Mouse (Mus musculus) heart, embryonic 14.5 days (tissue): ENCODE results near the gene A630089N07Rik. TPM values are rescaled to one million over a fixed set of nuclear protein-coding genes. Genes with fewer than 3 reads are reported as not detected.

Source experiments
- ATAC-seq: fragments of 200-750 bp; cut with Nextera tagmentation; 2 replicates; pipeline ENCODE4 v1.8.0; 2017; ENCODE audit warnings: low read depth, moderate TSS enrichment; ENCODE audit not compliant: insufficient number of reproducible peaks, insufficient read depth, low FRiP score
- H3K27ac ChIP-seq, 2 experiments: fragments of 200-500 bp in 1 of 2; fragments of 300-500 bp in 1 of 2; sonication (generic) in 1 of 2; replicated peaks in 1 of 2; 2 replicates each; pipeline ENCODE4 v1.5.1; 2012 to 2014; ENCODE audit warnings: low read depth in 2 of 2, low read length in 2 of 2, control low read depth in 1 of 2, mild to moderate bottlenecking in 1 of 2, mixed read lengths in 1 of 2; ENCODE audit not compliant: control insufficient read depth in 1 of 2, insufficient read depth in 1 of 2
- H3K27me3 ChIP-seq: fragments of 300-500 bp; sonication (generic); 2 replicates; pipeline ENCODE4 v1.6.1; 2014; ENCODE audit warnings: mild to moderate bottlenecking, low read length, control low read depth; ENCODE audit not compliant: control insufficient read depth, insufficient read depth
- H3K36me3 ChIP-seq: fragments of 300-500 bp; sonication (generic); 2 replicates; pipeline ENCODE4 v1.6.1; 2014; ENCODE audit warnings: mild to moderate bottlenecking, control low read depth, low read length, mixed read lengths; ENCODE audit not compliant: control insufficient read depth, insufficient read depth
- H3K4me1 ChIP-seq, 2 experiments: fragments of 200-500 bp in 1 of 2; fragments of 300-500 bp in 1 of 2; sonication (generic) in 1 of 2; 2 replicates each; pipeline ENCODE4 v1.6.1; 2012 to 2014; ENCODE audit warnings: low read length in 2 of 2, control low read depth in 1 of 2, mixed read lengths in 1 of 2; ENCODE audit not compliant: control insufficient read depth in 2 of 2, insufficient read depth in 2 of 2
- H3K4me2 ChIP-seq: fragments of 300-500 bp; sonication (generic); 2 replicates; pipeline ENCODE4 v1.6.1; 2014; ENCODE audit warnings: mild to moderate bottlenecking, low read length
- H3K4me3 ChIP-seq, 2 experiments: fragments of 200-500 bp in 1 of 2; fragments of 300-500 bp in 1 of 2; sonication (generic) in 1 of 2; 2 replicates each; pipeline ENCODE4 v1.5.1; 2012 to 2014; ENCODE audit warnings: low read length in 2 of 2, mild to moderate bottlenecking in 2 of 2, control low read depth in 1 of 2, low read depth in 1 of 2, moderate library complexity in 1 of 2; ENCODE audit not compliant: control insufficient read depth in 1 of 2, insufficient read depth in 1 of 2
- H3K9ac ChIP-seq: fragments of 300-500 bp; sonication (generic); 2 replicates; pipeline ENCODE4 v1.6.1; 2014; ENCODE audit warnings: mild to moderate bottlenecking, low read length
- H3K9me3 ChIP-seq: fragments of 300-500 bp; sonication (generic); 2 replicates; pipeline ENCODE4 v1.6.1; 2016; ENCODE audit warnings: low read length, control low read depth; ENCODE audit not compliant: control insufficient read depth
- WGBS: fragments of 180-500 bp; shearing (Covaris S2); extraction: QIAGEN DNeasy Blood & Tissue Kit; methylation state at CpG from one replicate; pipeline ENCODE4 v1.1.7; 2014; 5-methylcytosine and 5-hydroxymethylcytosine counted together
- polyA plus RNA-seq: library from polyadenylated mRNA; unstranded; fragments of >200 nt; fragmentation: Nextera tagmentation; extraction: Ambion mirVana; gene quantifications from 2 replicates; pipeline ENCODE4 v1.2.1, GENCODE M21; 2014

A630089N07Rik gene
- polyA plus RNA-seq, 1 experiment from 2014 or later: 9.0 TPM

DNA sequence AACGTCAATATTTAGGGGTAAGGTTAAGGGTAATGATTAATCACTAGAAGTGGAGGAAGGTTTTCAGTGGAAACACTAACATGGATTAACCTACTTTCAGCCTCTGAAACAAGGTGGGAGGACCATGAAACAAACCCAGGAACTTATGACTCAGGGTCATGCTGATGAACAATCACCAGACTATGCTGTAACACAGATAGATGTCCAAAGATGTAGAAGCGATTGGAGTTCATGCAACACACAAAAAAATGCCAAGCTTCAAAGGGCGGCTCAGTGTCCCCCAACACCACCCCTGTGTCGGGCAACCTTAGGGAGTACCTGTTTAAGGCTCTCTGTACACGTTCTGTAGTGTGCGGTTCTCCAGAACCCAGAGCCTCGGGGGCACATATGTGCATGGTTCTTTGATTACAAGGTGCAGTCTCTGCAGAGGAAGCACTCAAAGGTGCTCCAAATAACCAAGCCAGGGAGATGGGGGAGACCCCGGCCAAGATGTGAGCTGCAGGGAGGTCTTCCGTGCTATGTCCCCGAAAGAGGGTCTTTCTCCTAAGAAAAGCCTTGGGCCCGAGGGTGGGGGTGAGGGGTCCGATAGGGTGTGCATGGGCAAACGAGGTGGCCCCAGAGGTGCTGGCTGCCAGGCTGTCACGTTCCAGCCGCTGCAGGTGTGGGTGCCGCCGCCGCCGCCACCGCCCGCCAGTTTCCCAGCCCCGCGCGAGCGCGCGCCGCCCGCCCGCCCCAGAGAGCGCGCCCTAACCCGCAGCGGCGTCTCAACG lies 120.7 kb downstream of the A630089N07Rik start:
- Histone ChIP-seq H3K4me1 (peaks cover 8 to 41% of the 10 kb centered on the region in 2 experiments), H3K27ac (peak overlapping the region; percentile 94 to 96), H3K27me3 (no peaks in the 10 kb centered on the region), H3K4me3 (peak overlapping the region; percentile 74 to 86), H3K9ac (peak overlapping the region; percentile 94), H3K36me3 (peaks cover under 1% of the 10 kb centered on the region; the same call in 1 of the 2 replicates), H3K4me2 (peak overlapping the region; percentile 93), H3K9me3 (no peaks in the 10 kb centered on the region)
- ATAC-seq: no peak; the same call in 1 of the 2 replicates
- WGBS: 6% methylated on average over 36 of the region's 36 CpGs

DNA sequence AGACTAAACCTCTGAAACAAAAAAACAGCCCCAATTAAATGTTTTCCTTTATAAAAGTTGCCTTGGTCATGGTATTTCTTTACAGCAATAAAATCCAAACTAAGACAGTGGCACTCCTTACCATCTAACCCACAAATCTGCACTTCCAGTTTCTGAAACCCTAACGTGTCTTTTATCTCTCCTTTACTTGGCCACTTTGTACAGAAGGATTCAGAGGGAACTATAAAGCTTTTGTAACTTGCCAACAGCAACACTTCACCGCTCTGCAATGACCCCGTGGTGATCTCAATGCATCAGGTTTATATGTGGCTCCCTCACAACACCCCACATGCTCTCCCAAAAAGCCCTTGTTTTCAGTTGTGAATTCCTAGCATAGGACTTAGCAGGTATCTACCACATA lies 121.9 kb downstream of the A630089N07Rik start:
- Histone ChIP-seq H3K9ac (no peak overlapping the region), H3K4me3 (no peak overlapping the region), H3K27me3 (peaks cover 8% of the 10 kb centered on the region; the same call in 1 of the 2 replicates), H3K36me3 (peaks cover 12% of the 10 kb centered on the region), H3K4me1 (peaks cover 9 to 45% of the 10 kb centered on the region in 2 experiments), H3K27ac (no peak overlapping the region), H3K4me2 (no peak overlapping the region), H3K9me3 (no peaks in the 10 kb centered on the region)
- 71% methylated on average over 3 of the region's 3 CpGs for WGBS
- ATAC-seq: no peak

DNA sequence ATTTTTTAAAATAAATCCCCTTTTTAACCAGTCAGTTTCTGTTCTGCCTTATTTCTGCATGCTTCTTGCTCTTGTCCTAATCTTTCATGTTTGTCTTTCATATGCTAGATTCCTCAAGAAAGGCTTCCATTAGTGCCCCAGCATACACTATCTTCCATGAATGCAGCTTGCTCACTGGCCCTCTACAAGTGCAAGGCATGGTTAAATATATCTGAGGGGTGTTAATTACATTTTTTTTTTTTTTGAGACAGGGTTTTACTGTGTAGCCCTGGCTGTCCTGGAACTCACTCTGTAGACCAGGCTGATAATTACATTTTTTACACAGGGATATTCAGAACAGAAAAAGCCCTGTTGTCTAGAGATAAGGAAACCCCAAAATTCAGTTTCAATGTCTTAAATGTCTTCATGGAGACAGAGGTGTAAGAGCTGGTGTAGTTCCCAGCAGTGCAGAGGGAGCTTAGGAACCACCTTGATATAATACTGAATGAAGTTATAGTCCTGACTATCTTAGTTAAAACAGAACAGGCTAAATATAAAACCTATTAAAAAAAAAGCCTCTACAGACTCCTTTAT lies 123.8 kb downstream of the A630089N07Rik start:
- Histone ChIP-seq H3K27me3 (peaks cover 16% of the 10 kb centered on the region), H3K4me2 (peak overlapping the region; percentile 51), H3K9me3 (no peaks in the 10 kb centered on the region), H3K36me3 (peaks cover 31% of the 10 kb centered on the region), H3K4me1 (peaks cover 9 to 45% of the 10 kb centered on the region in 2 experiments), H3K9ac (no peak overlapping the region), H3K4me3 (no peak overlapping the region), H3K27ac (peak overlapping the region in 1 of 2 experiments; percentile 85; a peak in 1 of 4 replicates)
- ATAC-seq: no peak

DNA sequence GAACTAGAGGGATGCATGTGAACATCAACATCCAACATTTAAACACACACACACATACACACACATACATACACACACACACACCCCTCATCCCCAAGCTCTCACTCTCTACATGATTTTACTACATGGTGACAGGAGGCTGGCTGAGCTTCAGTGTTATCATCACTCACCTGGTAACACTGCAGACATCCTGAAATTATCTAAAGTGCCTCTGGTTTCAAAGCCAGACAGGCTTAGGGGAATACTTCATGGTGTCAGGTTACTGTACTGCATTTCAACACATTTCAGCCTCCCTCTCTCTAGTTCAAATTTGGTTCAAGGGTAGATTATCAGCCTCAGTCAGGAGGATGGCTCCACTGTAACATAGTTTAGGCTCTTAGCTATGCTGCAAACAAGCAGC lies 124.6 kb downstream of the A630089N07Rik start:
- Histone ChIP-seq H3K27ac (peak overlapping the region; percentile 83 to 85), H3K4me3 (no peak overlapping the region), H3K4me2 (peak overlapping the region; percentile 51), H3K4me1 (peaks cover 12 to 49% of the 10 kb centered on the region in 2 experiments), H3K27me3 (peaks cover 16% of the 10 kb centered on the region), H3K36me3 (peaks cover 36% of the 10 kb centered on the region), H3K9me3 (no peaks in the 10 kb centered on the region), H3K9ac (no peak overlapping the region)
- peak; percentile 52 for ATAC-seq

DNA sequence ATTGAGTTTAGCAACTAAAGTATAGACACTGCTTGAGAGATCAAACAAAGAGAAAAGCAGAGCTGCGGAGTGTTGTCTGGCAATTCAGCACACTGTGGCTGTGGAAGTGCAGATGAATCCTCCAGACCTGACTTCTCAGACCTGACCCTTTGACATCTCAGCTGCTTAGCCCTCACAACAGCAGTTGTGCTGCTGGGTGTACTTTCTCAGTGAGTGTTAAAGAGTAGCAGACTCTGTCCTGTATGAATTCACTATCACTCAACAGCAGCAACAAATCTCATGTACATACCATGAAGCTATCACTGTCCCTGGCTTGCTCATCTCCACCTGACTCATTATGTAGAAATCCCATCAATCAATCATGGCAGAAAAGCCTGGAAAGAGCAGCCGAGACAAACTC lies 126.2 kb downstream of the A630089N07Rik start:
- no peak overlapping the region for H3K4me2 ChIP-seq
- H3K9me3 ChIP-seq: no peaks in the 10 kb centered on the region
- no peak for ATAC-seq
- H3K4me3 ChIP-seq: no peak overlapping the region
- peaks cover 10 to 44% of the 10 kb centered on the region in 2 experiments for H3K4me1 ChIP-seq
- H3K36me3 ChIP-seq: peaks cover 52% of the 10 kb centered on the region
- H3K9ac ChIP-seq: no peak overlapping the region
- H3K27ac ChIP-seq: no peak overlapping the region
- peaks cover 21% of the 10 kb centered on the region for H3K27me3 ChIP-seq
- 88% methylated on average over 2 of the region's 2 CpGs for WGBS

DNA sequence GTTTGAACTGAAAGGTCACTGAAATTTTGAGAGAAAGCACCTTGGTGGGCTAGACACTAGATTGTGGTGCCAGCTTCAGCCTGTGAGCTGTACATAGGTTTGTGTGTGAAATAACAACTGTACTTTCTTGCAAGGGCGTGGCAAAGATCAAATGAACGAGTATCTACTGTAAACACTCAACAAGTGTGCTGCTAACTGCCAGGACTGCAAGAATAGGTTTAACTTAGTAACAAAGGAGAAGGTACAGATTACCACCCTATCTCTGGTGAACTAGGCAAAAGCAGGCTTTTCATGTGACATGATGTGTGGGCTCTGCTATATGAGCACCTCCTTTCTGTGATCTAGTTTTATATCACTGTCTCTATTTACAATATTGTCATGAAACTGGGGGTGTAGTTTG lies 128.9 kb downstream of the A630089N07Rik start:
- Histone ChIP-seq H3K9me3 (no peaks in the 10 kb centered on the region), H3K4me3 (no peak overlapping the region), H3K27ac (no peak overlapping the region), H3K27me3 (peaks cover 21% of the 10 kb centered on the region), H3K9ac (no peak overlapping the region), H3K36me3 (peaks cover 69% of the 10 kb centered on the region), H3K4me1 (peaks cover 10 to 24% of the 10 kb centered on the region in 2 experiments), H3K4me2 (no peak overlapping the region)
- ATAC-seq: no peak
- 71% methylated on average over 2 of the region's 2 CpGs for WGBS

DNA sequence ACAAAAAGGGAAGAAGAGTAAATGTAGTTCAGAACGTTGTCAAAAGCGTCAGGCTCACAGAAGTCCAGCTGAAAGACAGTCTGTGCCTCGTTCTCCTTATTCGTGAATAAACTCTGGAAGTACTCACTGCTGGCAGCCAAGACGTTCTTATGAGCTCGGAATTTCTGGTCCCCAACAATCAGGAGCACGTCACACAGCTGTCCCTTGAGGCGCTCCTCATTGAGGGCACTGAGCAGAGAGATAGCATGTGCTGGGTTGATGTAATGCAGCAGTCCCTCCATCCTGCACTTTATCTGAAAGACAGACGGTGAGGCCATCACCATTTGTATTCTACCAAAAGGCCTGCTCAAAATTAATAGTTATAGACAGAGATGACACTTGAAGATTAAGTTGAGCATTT lies 129.4 kb downstream of the A630089N07Rik start:
- H3K36me3 ChIP-seq: peaks cover 69% of the 10 kb centered on the region

More for the DNA sequence above, 129.4 kb downstream of the A630089N07Rik start:
- Histone ChIP-seq H3K4me1 (peaks cover 8 to 19% of the 10 kb centered on the region in 2 experiments), H3K27me3 (peaks cover 21% of the 10 kb centered on the region), H3K27ac (no peak overlapping the region), H3K9ac (no peak overlapping the region), H3K4me3 (no peak overlapping the region), H3K9me3 (no peaks in the 10 kb centered on the region), H3K4me2 (no peak overlapping the region)
- WGBS: 52% methylated on average over 9 of the region's 9 CpGs
- ATAC-seq: no peak
